Mouse (Mus musculus) adrenal gland, adult 18-20 months (tissue): ENCODE results near the gene C1qtnf2. TPM values are rescaled to one million over a fixed set of nuclear protein-coding genes. Genes with fewer than 3 reads are reported as not detected.

Experiments used
- DNase-seq, 2 experiments: peaks; one replicate each; pipeline ENCODE4 v3.0.0; 2021 to 2022; ENCODE audit warnings: low spot score in 2 of 2
- total RNA-seq, 2 experiments: library from RNA; stranded (reverse); gene quantifications; 1 replicate in 1 of 2; 2 replicates in 1 of 2; pipeline ENCODE4 v1.2.3; 2021

The C1qtnf2 gene
- total RNA-seq, 2 experiments from 2014 or later: 7.7 to 8.7 TPM

GRCm38 (mm10) chr11:43528683-43529499, 54.8 kb downstream of the C1qtnf2 start, which contains the start of gene Ccnjl:
TSS of gene Ccnjl (plus strand) at chr11:43528784.
- peak; percentile 61 to 68 for DNase-seq

- DNase-seq: no peak
Observed at GRCm38 (mm10) chr11:43530043-43530442, 56.0 kb downstream of the C1qtnf2 start.

- no peak for DNase-seq
Observed at GRCm38 (mm10) chr11:43531619-43532018, 57.5 kb downstream of the C1qtnf2 start.

- DNase-seq: no peak
Observed at GRCm38 (mm10) chr11:43537074-43537473, 63.0 kb downstream of the C1qtnf2 start.

- no peak for DNase-seq
Observed at GRCm38 (mm10) chr11:43539863-43540262, 65.8 kb downstream of the C1qtnf2 start.

Other genes starting within 250 kb of the C1qtnf2 start
- gene Pttg1, start 48.0 kb upstream of the C1qtnf2 start, total RNA-seq: 10 to 100 TPM; 40.9 to 45.3 TPM
- gene Slu7, start 40.5 kb upstream of the C1qtnf2 start, total RNA-seq: 10 to 100 TPM; 38.6 to 41.8 TPM
- 1 to 10 TPM; 1.3 to 2.5 TPM for gene Ccnjl, start 54.5 kb downstream of the C1qtnf2 start, total RNA-seq
- gene 4933415A04Rik, start 112.8 kb downstream of the C1qtnf2 start, total RNA-seq: under 1 TPM; 0.43 to 0.48 TPM
- gene Fabp6, start 127.3 kb downstream of the C1qtnf2 start, total RNA-seq: not detected
- gene Pwwp2a, start 207.7 kb downstream of the C1qtnf2 start, total RNA-seq: 10 to 100 TPM; 26.6 to 27.1 TPM